Mouse (Mus musculus) heart, adult 2 months (tissue): ENCODE results near the gene Fam166a. TPM values are rescaled to one million over a fixed set of nuclear protein-coding genes. Genes with fewer than 3 reads are reported as not detected.

Experiments
- DNase-seq, 2 experiments: peaks; one replicate each; pipeline ENCODE4 v3.0.0; 2021
- H3K27ac ChIP-seq: fragments of 200-600 bp; 2 replicates; pipeline ENCODE4 v1.8.1; 2022
- H3K27me3 ChIP-seq: fragments of 200-500 bp; 2 replicates; pipeline ENCODE4 v1.6.1; 2012; ENCODE audit warnings: mild to moderate bottlenecking, low read length, inconsistent platforms, mixed read lengths; ENCODE audit not compliant: control insufficient read depth, insufficient read depth
- H3K36me3 ChIP-seq: fragments of 200-500 bp; 2 replicates; pipeline ENCODE4 v1.6.1; 2012; ENCODE audit warnings: low read length, inconsistent platforms; ENCODE audit not compliant: control insufficient read depth, insufficient read depth
- H3K4me1 ChIP-seq: fragments of 200-500 bp; 2 replicates; pipeline ENCODE4 v1.6.1; 2011; ENCODE audit warnings: low read length; ENCODE audit not compliant: control insufficient read depth, insufficient read depth
- H3K4me3 ChIP-seq: fragments of 200-600 bp; 2 replicates; pipeline ENCODE4 v1.8.1; 2022
- H3K79me2 ChIP-seq: fragments of 200-500 bp; replicated peaks from 2 replicates; pipeline ENCODE4 v1.6.1; 2012; ENCODE audit warnings: mild to moderate bottlenecking, inconsistent platforms, low read length, moderate library complexity, mixed read lengths; ENCODE audit not compliant: control insufficient read depth, insufficient read depth
- H3K9ac ChIP-seq: fragments of 200-500 bp; 2 replicates; pipeline ENCODE4 v1.6.1; 2012; ENCODE audit warnings: low read depth, mild to moderate bottlenecking, control low read depth, inconsistent platforms, low read length, mixed read lengths
- CTCF ChIP-seq: fragments of 200-600 bp; IDR thresholded peaks from 2 replicates; pipeline ENCODE4 v1.8.1; 2022; ENCODE audit warnings: antibody characterized with exemption, mild to moderate bottlenecking, moderate library complexity
- EP300 ChIP-seq: fragments of 200-500 bp; IDR thresholded peaks from 2 replicates; pipeline ENCODE4 v1.6.1; 2011; ENCODE audit warnings: low read depth, low read length, control low read depth; ENCODE audit not compliant: insufficient read depth
- POLR2A ChIP-seq: fragments of 200-500 bp; IDR thresholded peaks from 2 replicates; pipeline ENCODE4 v1.6.1; 2011; ENCODE audit warnings: mild to moderate bottlenecking, low read depth, low read length, control low read depth; ENCODE audit not compliant: insufficient read depth
- WGBS: fragments of 180-500 bp; shearing (Covaris S2); methylation state at CpG from one replicate; pipeline ENCODE4 v1.1.7; 2018; 5-methylcytosine and 5-hydroxymethylcytosine counted together
- intact Hi-C: fragments of 180-260 bp; cut with DNase I; formaldehyde crosslinking; loops from one replicate; pipeline ENCODE4 v1.15.1; 2025
- polyA plus RNA-seq: library from polyadenylated mRNA; depleted of rRNA; stranded (reverse); fragments of >200 nt; gene quantifications from 2 replicates; pipeline ENCODE4 v1.2.3, GENCODE M21; 2012
- total RNA-seq, 2 experiments: library from RNA; stranded (reverse); gene quantifications; 2 replicates each; pipeline ENCODE4 v1.2.3; 2021

The Fam166a gene
- total and polyA plus RNA-seq, 3 experiments: 0.21 TPM; not detected in 2

GRCm38 (mm10) chr2:25239766-25240165 lies 21.2 kb downstream of the Fam166a start:
- no peaks in the 10 kb centered on the region for H3K36me3 ChIP-seq
- DNase-seq: peak in 1 of 2 experiments; percentile 12
- H3K4me1 ChIP-seq: peaks cover 2% of the 10 kb centered on the region; the same call in 1 of the 2 replicates
- H3K9ac ChIP-seq: no peak overlapping the region
- no peaks in the 10 kb centered on the region for H3K79me2 ChIP-seq
- intact Hi-C loops: no loop called here
- no peak overlapping the region for H3K27ac ChIP-seq
- 77% methylated on average over 3 of the region's 3 CpGs for WGBS
- TF ChIP-seq CTCF: no peak
- TF ChIP-seq POLR2A: no peak
- TF ChIP-seq EP300: no peak
- H3K4me3 ChIP-seq: no peak overlapping the region
- peaks cover 5% of the 10 kb centered on the region; the same call in 1 of the 2 replicates for H3K27me3 ChIP-seq

GRCm38 (mm10) chr2:25240310-25240709 lies 21.8 kb downstream of the Fam166a start:
- no peaks in the 10 kb centered on the region for H3K36me3 ChIP-seq
- DNase-seq: no peak
- intact Hi-C loops: no loop called here
- H3K9ac ChIP-seq: no peak overlapping the region
- no peak overlapping the region; the same call in 1 of the 2 replicates for H3K4me3 ChIP-seq
- 58% methylated on average over 8 of the region's 8 CpGs for whole genome bisulfite sequencing
- peaks cover 5% of the 10 kb centered on the region; the same call in 1 of the 2 replicates for H3K27me3 ChIP-seq
- H3K79me2 ChIP-seq: no peaks in the 10 kb centered on the region
- TF ChIP-seq EP300: no peak
- no peak for TF ChIP-seq CTCF
- TF ChIP-seq POLR2A: no peak
- H3K27ac ChIP-seq: no peak overlapping the region
- peaks cover 2% of the 10 kb centered on the region; the same call in 1 of the 2 replicates for H3K4me1 ChIP-seq

- peaks cover 5% of the 10 kb centered on the region; the same call in 1 of the 2 replicates for H3K27me3 ChIP-seq
- peak overlapping the region; percentile 36 for H3K4me3 ChIP-seq
- H3K36me3 ChIP-seq: no peaks in the 10 kb centered on the region
- H3K27ac ChIP-seq: no peak overlapping the region; the same call in 1 of the 2 replicates
- 3% methylated on average over 29 of the region's 29 CpGs for WGBS
- intact Hi-C loops: no loop called here
- 0 out of 2 replicates have a peak overlapping the region, but pooled peaks have one; percentile 25 for H3K9ac ChIP-seq
- TF ChIP-seq CTCF: no peak
- no peak for TF ChIP-seq POLR2A
- TF ChIP-seq EP300: no peak
- DNase-seq: peak; percentile 66 to 67
- H3K4me1 ChIP-seq: peaks cover 2% of the 10 kb centered on the region; the same call in 1 of the 2 replicates
- H3K79me2 ChIP-seq: no peaks in the 10 kb centered on the region
Observed at GRCm38 (mm10) chr2:25240723-25241437, 22.3 kb downstream of the Fam166a start.

- Histone ChIP-seq H3K79me2 (no peaks in the 10 kb centered on the region), H3K4me3 (no peak overlapping the region), H3K36me3 (no peaks in the 10 kb centered on the region), H3K27me3 (peaks cover 5% of the 10 kb centered on the region; the same call in 1 of the 2 replicates), H3K27ac (no peak overlapping the region), H3K4me1 (peaks cover 2% of the 10 kb centered on the region; the same call in 1 of the 2 replicates), H3K9ac (no peak overlapping the region)
- no peak for DNase-seq
- no peak for TF ChIP-seq CTCF
- no peak for TF ChIP-seq POLR2A
- intact Hi-C loops: no loop called here
- 19% methylated on average over 6 of the region's 6 CpGs for WGBS
Observed at GRCm38 (mm10) chr2:25241438-25241775, 22.9 kb downstream of the Fam166a start.

GRCm38 (mm10) chr2:25242101-25242506 lies 23.6 kb downstream of the Fam166a start, which contains the start of the genes Rnf208 and Cysrt1:
TSS of gene Rnf208 (plus strand) at chr2:25242255.
TSS of gene Cysrt1 (minus strand) at chr2:25242452.
- Histone ChIP-seq H3K9ac (no peak within 1 kb of the TSS), H3K27me3 (peaks cover 5% of the 10 kb centered on the region; the same call in 1 of the 2 replicates), H3K79me2 (no peaks in the 10 kb centered on the region), H3K4me3 (peak within 1 kb of the TSS; percentile 36), H3K36me3 (no peaks in the 10 kb centered on the region), H3K4me1 (peaks cover 2% of the 10 kb centered on the region; the same call in 1 of the 2 replicates), H3K27ac (no peak within 1 kb of the TSS; the same call in 1 of the 2 replicates)
- under 1% methylated on average over 53 of the region's 59 CpGs for WGBS
- TF ChIP-seq CTCF: no peak
- no peak for TF ChIP-seq EP300
- TF ChIP-seq POLR2A: no peak
- intact Hi-C loops: no loop called here
- no peak for DNase-seq

- WGBS: 71% methylated on average over 8 of the region's 8 CpGs
- Histone ChIP-seq H3K4me3 (no peak overlapping the region), H3K9ac (no peak overlapping the region), H3K4me1 (peaks cover 2% of the 10 kb centered on the region; the same call in 1 of the 2 replicates), H3K27ac (no peak overlapping the region), H3K36me3 (no peaks in the 10 kb centered on the region), H3K79me2 (no peaks in the 10 kb centered on the region), H3K27me3 (peaks cover 5% of the 10 kb centered on the region; the same call in 1 of the 2 replicates)
- intact Hi-C loops: no loop called here
- TF ChIP-seq POLR2A (no peak), EP300 (no peak), CTCF (no peak)
- DNase-seq: no peak
Observed at GRCm38 (mm10) chr2:25243342-25243741, 24.8 kb downstream of the Fam166a start.
